Mouse (Mus musculus): ENCODE results near the gene Maco1. TPM values are rescaled to one million over a fixed set of nuclear protein-coding genes. Genes with fewer than 3 reads are reported as not detected.

Gene Maco1
- polyA plus RNA-seq, 1 experiment from 2014 or later, result 91.4 TPM

GRCm38 (mm10) chr4:134752911-134753426, 100.2 kb downstream of the Maco1 start:
- H3K9ac ChIP-seq, result no peak overlapping the region
- no peak overlapping the region for H3K4me2 ChIP-seq
- H3K27ac ChIP-seq (replicated peaks), result no peak overlapping the region
- no peak overlapping the region for H3K4me3 ChIP-seq
- ATAC-seq (ENCODE audit: low FRiP score, low read depth), result no peak
- H3K9me3 ChIP-seq, result no peaks in the 10 kb centered on the region
- H3K4me1 ChIP-seq (replicated peaks), result peaks cover 16% of the 10 kb centered on the region
- H3K27me3 ChIP-seq, result no peaks in the 10 kb centered on the region
- 55% methylated on average over 11 of the region's 11 CpGs for WGBS
- H3K36me3 ChIP-seq, result no peaks in the 10 kb centered on the region

Other genes starting within 250 kb of the Maco1 start
- gene Man1c1, start 149.1 kb downstream of the Maco1 start, polyA plus RNA-seq (2015; fragmentation: Nextera tagmentation; extraction: Ambion mirVana), result 5.8 and 6.1 TPM in 2 replicates
- gene Ldlrap1, start 85.3 kb downstream of the Maco1 start, polyA plus RNA-seq (2015; fragmentation: Nextera tagmentation; extraction: Ambion mirVana), result 2.6 and 2.7 TPM in 2 replicates
- gene Rhd, start 11.2 kb upstream of the Maco1 start, polyA plus RNA-seq (2015; fragmentation: Nextera tagmentation; extraction: Ambion mirVana), result 2.2 TPM in 2 replicates
- gene Tmem50a, start 61.7 kb upstream of the Maco1 start, polyA plus RNA-seq (2015; fragmentation: Nextera tagmentation; extraction: Ambion mirVana), result 209 and 217 TPM in 2 replicates
- 465 and 471 TPM in 2 replicates for gene Rsrp1, start 70.2 kb upstream of the Maco1 start, polyA plus RNA-seq (2015; fragmentation: Nextera tagmentation; extraction: Ambion mirVana)
- gene Syf2, start 77.6 kb upstream of the Maco1 start, polyA plus RNA-seq (2015; fragmentation: Nextera tagmentation; extraction: Ambion mirVana), result 57.2 and 62.7 TPM in 2 replicates

All from hindbrain, embryonic 15.5 days (tissue).